In genomic region chr2:148047611-148048010, GRCm38 (mm10) we compare ENCODE assay signal across 23 mouse cellular contexts. TPM values are rescaled to one million over a fixed set of nuclear protein-coding genes. Genes with fewer than 3 reads are reported as not detected.
DNase-seq lines count a peak whose midpoint lies in the region; ATAC-seq and TF ChIP-seq lines count a peak whose summit lies in the region.
"Had no signal": no experiment of that assay in that cellular context is flagged by ENCODE, and none has a peak within 500 bp of the region (broad histone marks: within the 10 kb centered on the region; RNA-seq: fewer than 3 reads in every experiment).

No protein-coding gene starts in this region.

- no peak for ATAC-seq in lung, embryonic 15.5 days (ENCODE audit: borderline replicate concordance, extremely low read depth, low FRiP score, low TSS enrichment)
- no peak for ATAC-seq in midbrain, embryonic 14.5 days (ENCODE audit: low FRiP score, low TSS enrichment)
- ATAC-seq in midbrain, embryonic 13.5 days = no peak
- ATAC-seq: CD4-positive, CD25-positive, alpha-beta regulatory T cell, adult 4 months; forebrain, embryonic 15.5 days had no signal

- no peaks in the 10 kb centered on the region for H3K9me3 ChIP-seq in lung, embryonic 15.5 days
- H3K9me3 ChIP-seq in midbrain, embryonic 14.5 days (ENCODE audit: control insufficient read depth, low read length) = no peaks in the 10 kb centered on the region
- no peaks in the 10 kb centered on the region for H3K9me3 ChIP-seq in midbrain, embryonic 13.5 days
- H3K9me3 ChIP-seq: embryonic facial prominence, embryonic 12.5 days; forebrain, embryonic 15.5 days; heart, embryonic 13.5 days; hindbrain, embryonic 12.5 days had no signal

- peak overlapping the region; percentile 29; the same call in 1 of the 2 replicates for H3K9ac ChIP-seq in liver, adult 2 months (ENCODE audit: low read depth, low read length)
- no peak overlapping the region for H3K9ac ChIP-seq in lung, embryonic 15.5 days
- no peak overlapping the region for H3K9ac ChIP-seq in midbrain, embryonic 14.5 days (replicated peaks; ENCODE audit: low read length)
- no peak overlapping the region for H3K9ac ChIP-seq in midbrain, embryonic 13.5 days (replicated peaks)
- H3K9ac ChIP-seq: embryonic facial prominence, embryonic 12.5 days; forebrain, embryonic 15.5 days; heart, embryonic 13.5 days; hindbrain, embryonic 12.5 days had no signal

- H3K4me1 ChIP-seq in liver, adult 2 months (ENCODE audit: control insufficient read depth, insufficient read depth, low read length) = peaks cover 15% of the 10 kb centered on the region
- peaks cover 15% of the 10 kb centered on the region for H3K4me1 ChIP-seq in lung, embryonic 15.5 days
- H3K4me1 ChIP-seq in midbrain, embryonic 14.5 days (ENCODE audit: control insufficient read depth, insufficient read depth, low read length) = no peaks in the 10 kb centered on the region
- peaks cover 18% of the 10 kb centered on the region for H3K4me1 ChIP-seq in midbrain, embryonic 13.5 days (replicated peaks)

- peak overlapping the region; percentile 60 for H3K4me2 ChIP-seq in lung, embryonic 15.5 days
- no peak overlapping the region for H3K4me2 ChIP-seq in midbrain, embryonic 14.5 days (ENCODE audit: low read length)
- H3K4me2 ChIP-seq in midbrain, embryonic 13.5 days (replicated peaks) = no peak overlapping the region
- H3K4me2 ChIP-seq: embryonic facial prominence, embryonic 12.5 days; forebrain, embryonic 15.5 days; hindbrain, embryonic 12.5 days had no signal

- no peaks in the 10 kb centered on the region for H3K27me3 ChIP-seq in liver, adult 2 months (ENCODE audit: control insufficient read depth, insufficient read depth, low read length)
- H3K27me3 ChIP-seq in lung, embryonic 15.5 days = peaks cover 95% of the 10 kb centered on the region
- peaks cover 100% of the 10 kb centered on the region for H3K27me3 ChIP-seq in midbrain, embryonic 14.5 days (ENCODE audit: control insufficient read depth, insufficient read depth, low read length)
- peaks cover 100% of the 10 kb centered on the region for H3K27me3 ChIP-seq in midbrain, embryonic 13.5 days

- peak overlapping the region; percentile 49 for H3K27ac ChIP-seq in liver, adult 2 months (replicated peaks; ENCODE audit: insufficient read depth, low read depth, low read length)
- peak overlapping the region; percentile 97; the same call in 1 of the 2 replicates for H3K27ac ChIP-seq in lung, embryonic 15.5 days
- H3K27ac ChIP-seq in midbrain, embryonic 14.5 days (replicated peaks; ENCODE audit: low read depth, low read length) = no peak overlapping the region
- no peak overlapping the region for H3K27ac ChIP-seq in midbrain, embryonic 13.5 days
- H3K27ac ChIP-seq: embryonic facial prominence, embryonic 12.5 days; forebrain, embryonic 15.5 days; heart, adult 2 months; heart, embryonic 13.5 days; hindbrain, embryonic 12.5 days had no signal

- no peak for TF ChIP-seq CTCF in liver, adult 2 months (IDR thresholded peaks at IDR 0.05; ENCODE audit: low read depth, low read length)

- no peak overlapping the region for H3K4me3 ChIP-seq in liver, adult 2 months (ENCODE audit: insufficient read depth, low read depth, low read length)
- H3K4me3 ChIP-seq in lung, embryonic 15.5 days = 0 out of 2 replicates have a peak overlapping the region, but pooled peaks have one; percentile 39
- H3K4me3 ChIP-seq in midbrain, embryonic 14.5 days (replicated peaks; ENCODE audit: low read depth, low read length) = no peak overlapping the region
- H3K4me3 ChIP-seq in midbrain, embryonic 13.5 days (replicated peaks) = no peak overlapping the region
- H3K4me3 ChIP-seq: forebrain, embryonic 15.5 days; heart, adult 2 months; hindbrain, embryonic 12.5 days had no signal

- H3K79me2 ChIP-seq in liver, adult 2 months (ENCODE audit: control insufficient read depth, insufficient read depth, low read length) = peaks cover 18% of the 10 kb centered on the region

- H3K36me3 ChIP-seq in liver, adult 2 months (ENCODE audit: control insufficient read depth, insufficient read depth, low read length) = peaks cover 6% of the 10 kb centered on the region; the same call in 1 of the 2 replicates
- no peaks in the 10 kb centered on the region for H3K36me3 ChIP-seq in lung, embryonic 15.5 days
- no peaks in the 10 kb centered on the region for H3K36me3 ChIP-seq in midbrain, embryonic 14.5 days (ENCODE audit: control insufficient read depth, insufficient read depth, low read length)
- H3K36me3 ChIP-seq in midbrain, embryonic 13.5 days = no peaks in the 10 kb centered on the region
- H3K36me3 ChIP-seq: embryonic facial prominence, embryonic 12.5 days; forebrain, embryonic 15.5 days; G1E; heart, embryonic 13.5 days; hindbrain, embryonic 12.5 days had no signal

- DNase-seq in embryo, embryonic 10.5 days (ENCODE audit: low spot score) = peak; percentile 33
- no peak for DNase-seq in embryo, embryonic 10 days (ENCODE audit: low spot score)
- DNase-seq in liver, adult 2 months (ENCODE audit: extremely low read depth, low read depth, low spot score) = peak; percentile 43
- no peak for DNase-seq in liver
- no peak for DNase-seq in lung, postnatal 36 days
- peak; percentile 15 for DNase-seq in midbrain, embryonic 14.5 days
- DNase-seq: adrenal gland, adult 8-10 months; adrenal gland, postnatal 36 days; B cell, adult 2 months; cerebellum, adult 2 months; gastrocnemius, postnatal 36 days; heart, adult 2 months; heart, postnatal 36 days had no signal

- no peak for TF ChIP-seq POLR2A in liver, adult 2 months (IDR thresholded peaks at IDR 0.05; ENCODE audit: extremely low read depth, insufficient read depth, low read length)

- 11% methylated on average over 8 of the region's 8 CpGs for WGBS in liver, adult 2 months
- WGBS in lung, embryonic 15.5 days = 15% methylated on average over 8 of the region's 8 CpGs
- 3% methylated on average over 8 of the region's 8 CpGs for WGBS in midbrain, embryonic 14.5 days
- 4% methylated on average over 8 of the region's 8 CpGs for WGBS in midbrain, embryonic 13.5 days

RNA-seq across cellular contexts. Expression of gene Foxa2, which starts 0.8 kb away (rescaled TPM):
- 11.2 and 14.2 TPM in 2 replicates for total RNA-seq in liver, adult 2 months (2014; rRNA removed)
- 66.4 and 103 TPM in 2 replicates for polyA plus RNA-seq in liver, adult 2 months (2012; rRNA removed)
- 38.4 and 40.6 TPM in 2 replicates for polyA plus RNA-seq in lung, embryonic 15.5 days (2015; fragmentation: Nextera tagmentation; extraction: Ambion mirVana)
- polyA plus RNA-seq in midbrain, embryonic 14.5 days (2014; fragmentation: Nextera tagmentation; extraction: Ambion mirVana) = 5.1 and 8.1 TPM in 2 replicates
- 4.0 and 9.2 TPM in 2 replicates for polyA plus RNA-seq in midbrain, embryonic 13.5 days (2015; fragmentation: Nextera tagmentation; extraction: Ambion mirVana)
- total RNA-seq: adrenal gland, adult 8-10 months; adrenal gland, postnatal 36 days; gastrocnemius, adult 8-10 months; gastrocnemius, postnatal 36 days; heart, adult 2 months; heart, postnatal 36 days had no signal
- polyA plus RNA-seq: CD4-positive, CD25-positive, alpha-beta regulatory T cell, adult 4 months; cerebellum, adult 2 months; forebrain, embryonic 15.5 days; G1E; heart, postnatal 0 days had no signal

Comparison
In these comparisons a context has a peak if more than half of its experiments do, and no peak if none do; other contexts are left out.
1. DNase-seq: peak in embryo, embryonic 10.5 days (single experiment), liver, adult 2 months (single experiment) and midbrain, embryonic 14.5 days (single experiment); none in embryo, embryonic 10 days (single experiment), liver (single experiment) and lung, postnatal 36 days (single experiment).
2. H3K27ac ChIP-seq: peak in liver, adult 2 months (single experiment) and lung, embryonic 15.5 days (single experiment); none in midbrain, embryonic 14.5 days (single experiment) and midbrain, embryonic 13.5 days (single experiment).